Mouse (Mus musculus): ENCODE measurements around the gene Farp1.

- TF ChIP-seq CTCF (IDR thresholded peaks at IDR 0.05; ENCODE audit: low read depth): no peak
- TF ChIP-seq EP300 (IDR thresholded peaks at IDR 0.05; ENCODE audit: low read depth): no peak
Observed at GRCm38 (mm10) chr14:121036612-121037221, 1.7 kb downstream of the Farp1 start.
